11 mouse cellular contexts compared by ENCODE assay signal in the genomic region with DNA sequence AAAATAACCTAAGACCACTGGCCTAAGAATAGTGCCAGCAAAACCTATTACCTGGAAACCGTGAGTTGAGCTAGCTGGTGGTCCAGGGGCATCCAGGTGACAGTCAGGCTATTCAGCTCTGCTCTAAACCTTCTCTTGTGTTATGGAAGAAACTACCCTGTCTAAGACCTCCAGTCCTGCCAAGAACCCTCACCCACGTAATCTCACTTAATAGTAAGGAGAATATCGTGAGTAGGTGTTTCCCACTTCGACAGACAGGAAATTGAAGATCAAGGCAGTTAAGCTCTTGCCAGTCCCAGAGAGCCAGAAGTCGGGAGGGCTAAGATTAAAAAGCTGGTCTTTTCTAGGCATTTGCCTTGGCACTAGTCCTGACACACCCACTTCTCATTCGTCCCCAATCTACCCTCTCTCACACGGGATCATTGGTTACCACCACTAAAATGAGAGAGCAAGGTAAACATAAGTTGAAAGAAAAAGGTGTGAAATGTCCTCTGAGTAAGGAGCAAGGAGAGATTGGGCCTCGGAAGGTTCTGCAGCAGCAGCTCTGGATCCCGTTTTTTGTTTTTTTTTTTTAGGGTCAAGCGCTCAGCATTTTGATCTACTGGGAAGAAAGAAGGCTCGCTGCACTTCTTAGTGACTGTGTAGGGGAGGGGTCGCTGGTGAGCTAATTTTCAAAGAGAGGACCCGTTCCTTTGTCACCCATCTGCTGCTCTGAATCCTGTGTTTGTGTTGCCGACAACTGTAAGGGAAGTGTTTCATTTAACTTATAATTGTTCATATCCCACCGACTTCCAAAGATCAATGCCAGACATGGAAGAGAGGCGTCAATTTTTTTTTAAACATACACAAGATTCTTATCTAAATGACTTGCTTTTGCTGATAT. TPM values are rescaled to one million over a fixed set of nuclear protein-coding genes. Genes with fewer than 3 reads are reported as not detected.
DNase-seq lines count a peak whose midpoint lies in the region; ATAC-seq lines count a peak whose summit lies in the region.
"Had no signal": no experiment of that assay in that cellular context is flagged by ENCODE, and none has a peak within 500 bp of the region (broad histone marks: within the 10 kb centered on the region; RNA-seq: fewer than 3 reads in every experiment).

No protein-coding gene starts in this region.

- peaks cover 10% of the 10 kb centered on the region; the same call in 1 of the 2 replicates for H3K4me1 ChIP-seq in lung, embryonic 15.5 days
- H3K4me1 ChIP-seq in forebrain, embryonic 11.5 days (replicated peaks; ENCODE audit: control insufficient read depth, insufficient read depth, low read length), result peaks cover 17% of the 10 kb centered on the region; the same call in 1 of the 2 replicates
- H3K4me1 ChIP-seq in hindbrain, embryonic 15.5 days (replicated peaks), result peaks cover 23% of the 10 kb centered on the region
- H3K4me1 ChIP-seq in neural tube, embryonic 13.5 days (replicated peaks), result peaks cover 34% of the 10 kb centered on the region
- H3K4me1 ChIP-seq: embryonic facial prominence, embryonic 12.5 days had no signal

- H3K27ac ChIP-seq in lung, embryonic 15.5 days, result no peak overlapping the region
- H3K27ac ChIP-seq in forebrain, embryonic 11.5 days (ENCODE audit: low read depth, low read length), result peak overlapping the region; percentile 99
- peak overlapping the region; percentile 88 for H3K27ac ChIP-seq in hindbrain, embryonic 15.5 days (replicated peaks)
- H3K27ac ChIP-seq in neural tube, embryonic 13.5 days (replicated peaks), result peak overlapping the region; percentile 94
- H3K27ac ChIP-seq: embryonic facial prominence, embryonic 12.5 days; kidney, postnatal 0 days; liver, embryonic 14.5 days had no signal

- no peak overlapping the region for H3K4me3 ChIP-seq in lung, embryonic 15.5 days
- no peak overlapping the region for H3K4me3 ChIP-seq in forebrain, embryonic 11.5 days (ENCODE audit: low read depth, low read length)
- no peak overlapping the region for H3K4me3 ChIP-seq in hindbrain, embryonic 15.5 days
- no peak overlapping the region for H3K4me3 ChIP-seq in neural tube, embryonic 13.5 days
- H3K4me3 ChIP-seq: embryonic facial prominence, embryonic 12.5 days had no signal

- WGBS in lung, embryonic 15.5 days, result 25% methylated on average over 16 of the region's 16 CpGs
- WGBS in forebrain, embryonic 11.5 days, result 35% methylated on average over 16 of the region's 16 CpGs
- 28% methylated on average over 16 of the region's 16 CpGs for WGBS in hindbrain, embryonic 15.5 days
- WGBS in neural tube, embryonic 13.5 days, result 39% methylated on average over 16 of the region's 16 CpGs

- H3K9ac ChIP-seq in lung, embryonic 15.5 days, result no peak overlapping the region
- peak overlapping the region; percentile 64 for H3K9ac ChIP-seq in forebrain, embryonic 11.5 days (ENCODE audit: low read length)
- no peak overlapping the region for H3K9ac ChIP-seq in hindbrain, embryonic 15.5 days
- peak overlapping the region; percentile 51 for H3K9ac ChIP-seq in neural tube, embryonic 13.5 days
- H3K9ac ChIP-seq: embryonic facial prominence, embryonic 12.5 days; liver, embryonic 14.5 days had no signal

- H3K9me3 ChIP-seq in lung, embryonic 15.5 days, result no peaks in the 10 kb centered on the region
- no peaks in the 10 kb centered on the region for H3K9me3 ChIP-seq in forebrain, embryonic 11.5 days (ENCODE audit: control insufficient read depth, low read length)
- H3K9me3 ChIP-seq in hindbrain, embryonic 15.5 days, result no peaks in the 10 kb centered on the region
- no peaks in the 10 kb centered on the region for H3K9me3 ChIP-seq in neural tube, embryonic 13.5 days
- H3K9me3 ChIP-seq: embryonic facial prominence, embryonic 12.5 days had no signal

- 0 out of 2 replicates have a peak, but pooled peaks have one; percentile 46 for ATAC-seq in lung, embryonic 15.5 days (ENCODE audit: borderline replicate concordance, extremely low read depth, low FRiP score, low TSS enrichment)
- ATAC-seq in forebrain, embryonic 11.5 days (replicated peaks; ENCODE audit: low FRiP score), result peak; percentile 51
- ATAC-seq in hindbrain, embryonic 15.5 days (ENCODE audit: low FRiP score, low read depth), result peak; percentile 54; the same call in 1 of the 2 replicates
- no peak for ATAC-seq in neural tube, embryonic 13.5 days (ENCODE audit: low read depth)
- ATAC-seq in cerebellum, adult (ENCODE audit: insufficient number of reproducible peaks, low FRiP score, low TSS enrichment), result no peak

- no peaks in the 10 kb centered on the region for H3K27me3 ChIP-seq in lung, embryonic 15.5 days
- H3K27me3 ChIP-seq in forebrain, embryonic 11.5 days (ENCODE audit: control insufficient read depth, insufficient read depth, low read length), result no peaks in the 10 kb centered on the region
- no peaks in the 10 kb centered on the region for H3K27me3 ChIP-seq in hindbrain, embryonic 15.5 days
- no peaks in the 10 kb centered on the region for H3K27me3 ChIP-seq in neural tube, embryonic 13.5 days

- intact Hi-C loops in gastrocnemius, postnatal 36 days (cut with DNase I), result no loop called here

- H3K4me2 ChIP-seq in lung, embryonic 15.5 days, result no peak overlapping the region
- peak overlapping the region; percentile 33 for H3K4me2 ChIP-seq in forebrain, embryonic 11.5 days (ENCODE audit: low read depth, low read length, severe bottlenecking)
- peak overlapping the region; percentile 16 for H3K4me2 ChIP-seq in hindbrain, embryonic 15.5 days
- H3K4me2 ChIP-seq in neural tube, embryonic 13.5 days, result 0 out of 2 replicates have a peak overlapping the region, but pooled peaks have one; percentile 6
- H3K4me2 ChIP-seq: embryonic facial prominence, embryonic 12.5 days had no signal

- no peaks in the 10 kb centered on the region for H3K36me3 ChIP-seq in lung, embryonic 15.5 days
- no peaks in the 10 kb centered on the region for H3K36me3 ChIP-seq in forebrain, embryonic 11.5 days (ENCODE audit: control insufficient read depth, insufficient read depth, low read length)
- H3K36me3 ChIP-seq in hindbrain, embryonic 15.5 days, result no peaks in the 10 kb centered on the region
- H3K36me3 ChIP-seq in neural tube, embryonic 13.5 days, result no peaks in the 10 kb centered on the region
- H3K36me3 ChIP-seq: embryonic facial prominence, embryonic 12.5 days had no signal

- no peak for DNase-seq in lung, postnatal 25 days (ENCODE audit: low spot score)
- peak; percentile 55 for DNase-seq in forebrain, embryonic 11.5 days (ENCODE audit: low spot score)
- no peak for DNase-seq in urinary bladder, postnatal 10 days (ENCODE audit: low spot score)
- DNase-seq in gastrocnemius, postnatal 36 days, result no peak

RNA-seq across cellular contexts. Expression of gene Arhgap21, which starts 40.8 kb away (rescaled TPM):
- polyA plus RNA-seq in lung, embryonic 15.5 days (2015; fragmentation: Nextera tagmentation; extraction: Ambion mirVana), result 11.8 and 13.7 TPM in 2 replicates
- polyA plus RNA-seq in forebrain, embryonic 11.5 days (2014; fragmentation: Nextera tagmentation; extraction: Ambion mirVana), result 56.9 and 61.2 TPM in 2 replicates
- 36.8 and 36.9 TPM in 2 replicates for polyA plus RNA-seq in hindbrain, embryonic 15.5 days (2015; fragmentation: Nextera tagmentation; extraction: Ambion mirVana)
- 33.9 and 34.9 TPM in 2 replicates for polyA plus RNA-seq in neural tube, embryonic 13.5 days (2015; fragmentation: Nextera tagmentation; extraction: Ambion mirVana)
- 10 to 100 TPM; 25.2 to 28.7 TPM for total RNA-seq in gastrocnemius, postnatal 36 days (2021)

Comparison
In these comparisons a context has a peak if more than half of its experiments do, and no peak if none do; other contexts are left out.
1. ATAC-seq: peak in lung, embryonic 15.5 days (single experiment), forebrain, embryonic 11.5 days (single experiment) and hindbrain, embryonic 15.5 days (single experiment); none in neural tube, embryonic 13.5 days (single experiment) and cerebellum, adult (single experiment).
2. H3K9ac ChIP-seq: peak in forebrain, embryonic 11.5 days (single experiment) and neural tube, embryonic 13.5 days (single experiment); none in lung, embryonic 15.5 days (single experiment) and hindbrain, embryonic 15.5 days (single experiment).